In genomic region chr13:94057563-94058560, GRCm38 (mm10) we compare ENCODE assay signal across 9 mouse cellular contexts. TPM values are rescaled to one million over a fixed set of nuclear protein-coding genes. Genes with fewer than 3 reads are reported as not detected.
DNase-seq lines count a peak whose midpoint lies in the region; ATAC-seq and TF ChIP-seq lines count a peak whose summit lies in the region.
"Had no signal": no experiment of that assay in that cellular context is flagged by ENCODE, and none has a peak within 500 bp of the region (broad histone marks: within the 10 kb centered on the region; RNA-seq: fewer than 3 reads in every experiment).

Gene Lhfpl2, plus strand, starts transcription at chr13:94057796.

- TF ChIP-seq CTCF in bone marrow, adult 2 months (IDR thresholded peaks at IDR 0.05; ENCODE audit: control insufficient read depth, insufficient read depth, low read length), result no peak
- no peak for TF ChIP-seq CTCF in hindbrain, postnatal 0 days (IDR thresholded peaks at IDR 0.05; ENCODE audit: low read depth)
- TF ChIP-seq CTCF in stomach, postnatal 0 days (IDR thresholded peaks at IDR 0.05; ENCODE audit: low read depth), result 0 out of 2 replicates have a peak, but pooled peaks have one; percentile 17

- peaks cover 1% of the 10 kb centered on the region; the same call in 1 of the 2 replicates for H3K4me1 ChIP-seq in bone marrow, adult 2 months (ENCODE audit: control insufficient read depth, insufficient read depth, low read length)
- 0 out of 2 replicates have a peak, but pooled peaks cover under 1% of the 10 kb centered on the region for H3K4me1 ChIP-seq in hindbrain, postnatal 0 days (ENCODE audit: insufficient read depth, low read length)
- peaks cover 33% of the 10 kb centered on the region for H3K4me1 ChIP-seq in limb, embryonic 13.5 days
- H3K4me1 ChIP-seq in midbrain, embryonic 12.5 days, result peaks cover 26% of the 10 kb centered on the region
- peaks cover 4% of the 10 kb centered on the region for H3K4me1 ChIP-seq in stomach, postnatal 0 days (replicated peaks; ENCODE audit: control insufficient read depth, insufficient read depth)

- no peaks in the 10 kb centered on the region for H3K36me3 ChIP-seq in hindbrain, postnatal 0 days (ENCODE audit: insufficient read depth, low read length)
- H3K36me3 ChIP-seq in limb, embryonic 13.5 days, result peaks cover 4% of the 10 kb centered on the region; the same call in 1 of the 2 replicates
- no peaks in the 10 kb centered on the region for H3K36me3 ChIP-seq in midbrain, embryonic 12.5 days
- no peaks in the 10 kb centered on the region for H3K36me3 ChIP-seq in stomach, postnatal 0 days (ENCODE audit: control insufficient read depth, insufficient read depth, low read length)

- DNase-seq in cerebellum, postnatal 14 days, result peak; percentile 31 to 35
- no peak for DNase-seq in cerebellum, adult 8-10 months
- peak; percentile 51 for DNase-seq in gastrocnemius, postnatal 25 days
- DNase-seq in hindbrain, postnatal 0 days (ENCODE audit: low spot score), result peak; percentile 69
- DNase-seq in stomach, postnatal 0 days (ENCODE audit: low spot score), result peak; percentile 55

- H3K27ac ChIP-seq in bone marrow, adult 2 months (ENCODE audit: control insufficient read depth, insufficient read depth, low read depth, low read length, poor library complexity), result peak within 1 kb of the TSS; percentile 42; the same call in 1 of the 2 replicates
- peak within 1 kb of the TSS; percentile 66; the same call in 1 of the 2 replicates for H3K27ac ChIP-seq in hindbrain, postnatal 0 days
- H3K27ac ChIP-seq in limb, embryonic 13.5 days, result peak within 1 kb of the TSS; percentile 89
- H3K27ac ChIP-seq in midbrain, embryonic 12.5 days (replicated peaks), result peak within 1 kb of the TSS; percentile 20
- peak within 1 kb of the TSS; percentile 82 for H3K27ac ChIP-seq in stomach, postnatal 0 days (replicated peaks)

- H3K27me3 ChIP-seq in hindbrain, postnatal 0 days (ENCODE audit: insufficient read depth, low read length), result peaks cover 4% of the 10 kb centered on the region; the same call in 1 of the 2 replicates
- peaks cover 12% of the 10 kb centered on the region; the same call in 1 of the 2 replicates for H3K27me3 ChIP-seq in limb, embryonic 13.5 days
- peaks cover 60% of the 10 kb centered on the region for H3K27me3 ChIP-seq in midbrain, embryonic 12.5 days
- H3K27me3 ChIP-seq in stomach, postnatal 0 days (ENCODE audit: control insufficient read depth, insufficient read depth, low read length), result no peaks in the 10 kb centered on the region
- H3K27me3 ChIP-seq: CH12.LX had no signal

- no peaks in the 10 kb centered on the region for H3K9me3 ChIP-seq in hindbrain, postnatal 0 days (ENCODE audit: low read length)
- H3K9me3 ChIP-seq in limb, embryonic 13.5 days, result no peaks in the 10 kb centered on the region
- no peaks in the 10 kb centered on the region for H3K9me3 ChIP-seq in midbrain, embryonic 12.5 days
- H3K9me3 ChIP-seq in stomach, postnatal 0 days (ENCODE audit: control insufficient read depth, low read length), result no peaks in the 10 kb centered on the region

- peak; percentile 83 for ATAC-seq in hindbrain, postnatal 0 days
- peak; percentile 89 for ATAC-seq in limb, embryonic 13.5 days (ENCODE audit: low FRiP score, low read depth)
- peak; percentile 86 for ATAC-seq in midbrain, embryonic 12.5 days (ENCODE audit: low FRiP score, low read depth)
- ATAC-seq in stomach, postnatal 0 days (ENCODE audit: low FRiP score, low TSS enrichment), result peak; percentile 73

- WGBS in bone marrow, adult 2 months, result 1% methylated on average over 82 of the region's 85 CpGs
- under 1% methylated on average over 74 of the region's 85 CpGs for WGBS in hindbrain, postnatal 0 days
- WGBS in limb, embryonic 13.5 days, result under 1% methylated on average over 79 of the region's 85 CpGs
- WGBS in midbrain, embryonic 12.5 days, result under 1% methylated on average over 70 of the region's 85 CpGs
- WGBS in stomach, postnatal 0 days, result under 1% methylated on average over 81 of the region's 85 CpGs

- TF ChIP-seq POLR2A in bone marrow, adult 2 months (IDR thresholded peaks at IDR 0.05; ENCODE audit: borderline replicate concordance, control insufficient read depth, low read depth, low read length), result no peak

- peak within 1 kb of the TSS; percentile 81 for H3K4me3 ChIP-seq in bone marrow, adult 2 months (replicated peaks; ENCODE audit: control insufficient read depth, low read depth, low read length)
- peak within 1 kb of the TSS; percentile 74 for H3K4me3 ChIP-seq in hindbrain, postnatal 0 days (ENCODE audit: low read length)
- H3K4me3 ChIP-seq in limb, embryonic 13.5 days, result peak within 1 kb of the TSS; percentile 90
- H3K4me3 ChIP-seq in midbrain, embryonic 12.5 days, result peak within 1 kb of the TSS; percentile 65
- peak within 1 kb of the TSS; percentile 75 for H3K4me3 ChIP-seq in stomach, postnatal 0 days (ENCODE audit: low read depth, low read length)

- H3K9ac ChIP-seq in hindbrain, postnatal 0 days (replicated peaks; ENCODE audit: low read length), result peak within 1 kb of the TSS; percentile 67
- H3K9ac ChIP-seq in limb, embryonic 13.5 days, result peak within 1 kb of the TSS; percentile 91
- H3K9ac ChIP-seq in midbrain, embryonic 12.5 days (replicated peaks), result peak within 1 kb of the TSS; percentile 82
- peak within 1 kb of the TSS; percentile 75 for H3K9ac ChIP-seq in stomach, postnatal 0 days (ENCODE audit: low read length)

- no peak for TF ChIP-seq EP300 in stomach, postnatal 0 days (optimal IDR thresholded peaks at IDR 0.05)

- peak within 1 kb of the TSS; percentile 99 for H3K4me2 ChIP-seq in hindbrain, postnatal 0 days (ENCODE audit: low read depth, low read length)
- H3K4me2 ChIP-seq in limb, embryonic 13.5 days (replicated peaks), result peak within 1 kb of the TSS; percentile 81
- peak within 1 kb of the TSS; percentile 97 for H3K4me2 ChIP-seq in midbrain, embryonic 12.5 days (replicated peaks)
- peak within 1 kb of the TSS; percentile 97 for H3K4me2 ChIP-seq in stomach, postnatal 0 days (replicated peaks; ENCODE audit: low read depth)

RNA-seq across cellular contexts. Expression of gene Lhfpl2, which starts in this region (rescaled TPM):
- polyA plus RNA-seq in bone marrow, adult 2 months (2011; ENCODE audit: insufficient read depth, insufficient read length, low replicate concordance, missing spikeins), result 4.0 and 5.8 TPM in 2 replicates
- total RNA-seq in gastrocnemius, postnatal 25 days (2021), result 1 to 10 TPM; 5.3 to 6.7 TPM
- total RNA-seq in hindbrain, postnatal 0 days (2014; rRNA removed), result 32.1 and 33.5 TPM in 2 replicates
- polyA plus RNA-seq in hindbrain, postnatal 0 days (2015; fragmentation: Nextera tagmentation; extraction: Ambion mirVana), result 14.7 and 15.3 TPM in 2 replicates
- 69.5 and 79.1 TPM in 2 replicates for polyA plus RNA-seq in limb, embryonic 13.5 days (2015; fragmentation: Nextera tagmentation; extraction: Ambion mirVana)
- 20.4 and 22.3 TPM in 2 replicates for polyA plus RNA-seq in midbrain, embryonic 12.5 days (2016; fragmentation: Nextera tagmentation; extraction: Ambion mirVana)
- 6.8 and 7.0 TPM in 2 replicates for polyA plus RNA-seq in stomach, postnatal 0 days (2015; fragmentation: Nextera tagmentation; extraction: Ambion mirVana)
- total RNA-seq: CH12.LX had no signal

Comparison
In these comparisons a context has a peak if more than half of its experiments do, and no peak if none do; other contexts are left out.
1. H3K27ac ChIP-seq: peak in every context shown above with its lines; median percentile 89 in limb, embryonic 13.5 days; 82 in stomach, postnatal 0 days; 66 in hindbrain, postnatal 0 days; 42 in bone marrow, adult 2 months; 20 in midbrain, embryonic 12.5 days.